Mouse (Mus musculus) myocyte (in vitro differentiated cells): ENCODE results near the gene Armh3.

ENCODE experiments used
- CEBPB ChIP-seq: IDR thresholded peaks from 2 replicates; pipeline ENCODE4 v1.6.1; 2011; ENCODE audit warnings: mild to moderate bottlenecking, moderate library complexity; ENCODE audit not compliant: poor library complexity, insufficient read depth, severe bottlenecking
- E2F4 ChIP-seq: IDR thresholded peaks from one replicate; pipeline ENCODE4 v1.6.1; 2011; ENCODE audit warnings: mild to moderate bottlenecking, control low read depth, moderate library complexity; ENCODE audit not compliant: insufficient read depth
- MAX ChIP-seq: IDR thresholded peaks from one replicate; pipeline ENCODE4 v1.6.1; 2011; ENCODE audit warnings: low read depth, mild to moderate bottlenecking, control low read depth
- MYOD1 ChIP-seq, 3 experiments: IDR thresholded peaks; one replicate each; pipeline ENCODE4 v1.6.1; 2011; ENCODE audit warnings: control low read depth in 2 of 3, low read depth in 2 of 3, mild to moderate bottlenecking in 2 of 3, moderate library complexity in 1 of 3; ENCODE audit not compliant: insufficient read length in 2 of 3, control insufficient read depth in 1 of 3
- MYOG ChIP-seq, 3 experiments: IDR thresholded peaks; one replicate each; pipeline ENCODE4 v1.6.1; 2011; ENCODE audit warnings: control low read depth in 2 of 3, low read depth in 2 of 3, mild to moderate bottlenecking in 2 of 3; ENCODE audit not compliant: insufficient read length in 2 of 3, control insufficient read depth in 1 of 3, insufficient read depth in 1 of 3
- POLR2A ChIP-seq: IDR thresholded peaks from one replicate; pipeline ENCODE4 v1.6.1; 2011; ENCODE audit warnings: low read depth, mild to moderate bottlenecking, control low read depth, moderate library complexity; ENCODE audit not compliant: insufficient read length
- POLR2AphosphoS2 ChIP-seq: IDR thresholded peaks from one replicate; pipeline ENCODE4 v1.6.1; 2011; ENCODE audit warnings: low read depth, control low read depth; ENCODE audit not compliant: insufficient read length
- REST ChIP-seq: IDR thresholded peaks from one replicate; pipeline ENCODE4 v1.6.1; 2011; ENCODE audit warnings: mild to moderate bottlenecking, control low read depth, moderate library complexity; ENCODE audit not compliant: insufficient read depth, insufficient read length
- SRF ChIP-seq: IDR thresholded peaks from one replicate; pipeline ENCODE4 v1.6.1; 2011; ENCODE audit warnings: low read depth; ENCODE audit not compliant: control insufficient read depth, insufficient read length
- TCF12 ChIP-seq: IDR thresholded peaks from one replicate; pipeline ENCODE4 v1.6.1; 2011; ENCODE audit warnings: mild to moderate bottlenecking, control low read depth; ENCODE audit not compliant: poor library complexity, insufficient read depth, severe bottlenecking
- TCF3 ChIP-seq: IDR thresholded peaks from one replicate; pipeline ENCODE4 v1.6.1; 2011; ENCODE audit warnings: low read depth, control low read depth; ENCODE audit not compliant: insufficient read length
- USF1 ChIP-seq: IDR thresholded peaks from one replicate; pipeline ENCODE4 v1.6.1; 2011; ENCODE audit warnings: low read depth, mild to moderate bottlenecking, control low read depth, moderate library complexity

DNA sequence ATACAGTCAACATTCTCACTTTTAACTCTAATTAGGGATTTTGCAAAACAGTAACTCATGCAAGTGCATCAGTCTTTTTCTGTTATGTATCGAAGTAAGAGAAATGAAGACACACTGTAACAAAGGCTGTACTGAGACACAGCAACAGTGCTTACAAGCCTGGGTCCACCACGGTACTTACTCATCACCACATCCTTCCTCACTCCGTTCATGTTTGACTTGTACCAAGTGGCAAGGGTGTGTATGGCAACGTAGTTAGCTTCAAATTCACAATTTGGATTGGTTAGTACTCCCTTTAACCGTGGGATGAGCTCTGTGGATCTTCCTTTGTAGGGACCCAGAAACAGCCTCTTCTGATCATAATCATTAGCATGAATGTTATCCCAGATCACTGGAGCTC is 226.8 kb downstream of the Armh3 start:
- TF ChIP-seq POLR2A (no peak), POLR2AphosphoS2 (no peak), TCF12 (no peak), MYOG (IDR thresholded peaks at IDR 0.05; ENCODE audit: control insufficient read depth in 1 of 3, insufficient read depth in 1 of 3, insufficient read length in 2 of 3, low read depth in 2 of 3) (no peak), REST (no peak), USF1 (no peak), MAX (no peak), SRF (no peak), MYOD1 (IDR thresholded peaks at IDR 0.05; ENCODE audit: control insufficient read depth in 1 of 3, insufficient read length in 2 of 3, low read depth in 2 of 3) (no peak), TCF3 (no peak), E2F4 (no peak), CEBPB (no peak)
